8 mouse cellular contexts compared by ENCODE assay signal in genomic region chr15:82340414-82341035, GRCm38 (mm10). TPM values are rescaled to one million over a fixed set of nuclear protein-coding genes. Genes with fewer than 3 reads are reported as not detected.
DNase-seq lines count a peak whose midpoint lies in the region; ATAC-seq and TF ChIP-seq lines count a peak whose summit lies in the region.

No protein-coding gene starts in this region.

- H3K4me3 ChIP-seq in kidney, embryonic 14.5 days (ENCODE audit: low read length), result peak overlapping the region; percentile 51
- peak overlapping the region; percentile 28 for H3K4me3 ChIP-seq in hindbrain, postnatal 0 days (ENCODE audit: low read length)
- H3K4me3 ChIP-seq in midbrain, postnatal 0 days (ENCODE audit: low read depth, low read length), result no peak overlapping the region; the same call in 1 of the 2 replicates

- H3K36me3 ChIP-seq in kidney, embryonic 14.5 days (ENCODE audit: control insufficient read depth, insufficient read depth, low read length), result peaks cover 11% of the 10 kb centered on the region
- no peaks in the 10 kb centered on the region for H3K36me3 ChIP-seq in hindbrain, postnatal 0 days (ENCODE audit: insufficient read depth, low read length)
- 0 out of 2 replicates have a peak, but pooled peaks cover 4% of the 10 kb centered on the region for H3K36me3 ChIP-seq in midbrain, postnatal 0 days (ENCODE audit: insufficient read depth, low read length)

- ATAC-seq in kidney, embryonic 14.5 days (ENCODE audit: low FRiP score, low TSS enrichment), result no peak
- ATAC-seq in hindbrain, postnatal 0 days, result no peak
- ATAC-seq in midbrain, postnatal 0 days (ENCODE audit: low FRiP score), result no peak

- H3K4me2 ChIP-seq in kidney, embryonic 14.5 days (replicated peaks; ENCODE audit: low read depth, low read length), result peak overlapping the region; percentile 84
- H3K4me2 ChIP-seq in hindbrain, postnatal 0 days (ENCODE audit: low read depth, low read length), result peak overlapping the region; percentile 53
- H3K4me2 ChIP-seq in midbrain, postnatal 0 days (ENCODE audit: low read depth, low read length, poor library complexity, severe bottlenecking), result peak overlapping the region; percentile 43

- peaks cover 16% of the 10 kb centered on the region for H3K4me1 ChIP-seq in kidney, embryonic 14.5 days (ENCODE audit: control insufficient read depth, insufficient read depth, low read length)
- peaks cover 14% of the 10 kb centered on the region; the same call in 1 of the 2 replicates for H3K4me1 ChIP-seq in hindbrain, postnatal 0 days (ENCODE audit: insufficient read depth, low read length)
- peaks cover 7% of the 10 kb centered on the region for H3K4me1 ChIP-seq in midbrain, postnatal 0 days (ENCODE audit: insufficient read depth, low read length)

- H3K27ac ChIP-seq in kidney, embryonic 14.5 days (ENCODE audit: low read depth, low read length), result peak overlapping the region; percentile 75; the same call in 1 of the 2 replicates
- no peak overlapping the region for H3K27ac ChIP-seq in hindbrain, postnatal 0 days
- no peak overlapping the region for H3K27ac ChIP-seq in midbrain, postnatal 0 days (ENCODE audit: low read depth, low read length)

- no peak for TF ChIP-seq CTCF in hindbrain, postnatal 0 days (IDR thresholded peaks at IDR 0.05; ENCODE audit: low read depth)
- TF ChIP-seq CTCF in midbrain, postnatal 0 days (IDR thresholded peaks at IDR 0.05), result no peak

- 39% methylated on average over 21 of the region's 21 CpGs for whole genome bisulfite sequencing in kidney, embryonic 14.5 days
- WGBS in hindbrain, postnatal 0 days, result 52% methylated on average over 21 of the region's 21 CpGs
- 47% methylated on average over 21 of the region's 21 CpGs for WGBS in midbrain, postnatal 0 days

- no peaks in the 10 kb centered on the region for H3K9me3 ChIP-seq in kidney, embryonic 14.5 days (ENCODE audit: control insufficient read depth, low read length)
- no peaks in the 10 kb centered on the region for H3K9me3 ChIP-seq in hindbrain, postnatal 0 days (ENCODE audit: low read length)
- H3K9me3 ChIP-seq in midbrain, postnatal 0 days (ENCODE audit: low read length), result no peaks in the 10 kb centered on the region

- no peaks in the 10 kb centered on the region for H3K27me3 ChIP-seq in kidney, embryonic 14.5 days (ENCODE audit: control insufficient read depth, insufficient read depth, low read length)
- H3K27me3 ChIP-seq in hindbrain, postnatal 0 days (ENCODE audit: insufficient read depth, low read length), result no peaks in the 10 kb centered on the region
- H3K27me3 ChIP-seq in midbrain, postnatal 0 days (ENCODE audit: insufficient read depth, low read length), result peaks cover 9% of the 10 kb centered on the region; the same call in 1 of the 2 replicates

- no peak for DNase-seq in kidney, adult 18-20 months
- peak; percentile 71 for DNase-seq in c-Kit-positive CD71-positive TER-119-positive erythroid progenitor cells, embryonic 14.5 days (ENCODE audit: low spot score)
- no peak for DNase-seq in hindbrain, postnatal 0 days (ENCODE audit: low spot score)
- no peak for DNase-seq in midbrain, postnatal 0 days (ENCODE audit: low spot score)
- DNase-seq in right cerebral cortex, postnatal 36 days (ENCODE audit: low spot score in 2 of 2), result no peak
- DNase-seq in frontal cortex, adult 2 months (ENCODE audit: extremely low spot score in 1 of 2, low spot score in 1 of 2), result no peak
- DNase-seq in right cerebral cortex, adult 2 months (ENCODE audit: low spot score in 2 of 2), result no peak

- peak overlapping the region; percentile 73 for H3K9ac ChIP-seq in kidney, embryonic 14.5 days (ENCODE audit: low read depth, low read length)
- H3K9ac ChIP-seq in hindbrain, postnatal 0 days (replicated peaks; ENCODE audit: low read length), result peak overlapping the region; percentile 44; the same call in 1 of the 2 replicates
- 0 out of 2 replicates have a peak overlapping the region, but pooled peaks have one; percentile 29 for H3K9ac ChIP-seq in midbrain, postnatal 0 days (replicated peaks; ENCODE audit: low read length, poor library complexity, severe bottlenecking)

RNA-seq across cellular contexts. Expression of gene Smdt1, which starts 1.8 kb away (rescaled TPM):
- 276 and 306 TPM in 2 replicates for polyA plus RNA-seq in kidney, embryonic 14.5 days (2014; fragmentation: Nextera tagmentation; extraction: Ambion mirVana)
- total RNA-seq in hindbrain, postnatal 0 days (2014; rRNA removed), result 288 and 293 TPM in 2 replicates
- polyA plus RNA-seq in hindbrain, postnatal 0 days (2015; fragmentation: Nextera tagmentation; extraction: Ambion mirVana), result 392 and 401 TPM in 2 replicates
- total RNA-seq in midbrain, postnatal 0 days (2014; rRNA removed), result 186 and 226 TPM in 2 replicates
- polyA plus RNA-seq in midbrain, postnatal 0 days (2015; fragmentation: Nextera tagmentation; extraction: Ambion mirVana), result 352 and 383 TPM in 2 replicates
- polyA plus RNA-seq in frontal cortex, adult 2 months (2012; rRNA removed), result 288 and 325 TPM in 2 replicates

RNA-seq across cellular contexts. Expression of gene Pheta2, which starts 1.8 kb away (rescaled TPM):
- 4.7 and 8.9 TPM in 2 replicates for polyA plus RNA-seq in kidney, embryonic 14.5 days (2014; fragmentation: Nextera tagmentation; extraction: Ambion mirVana)
- total RNA-seq in hindbrain, postnatal 0 days (2014; rRNA removed), result 0.93 and 1.2 TPM in 2 replicates
- 1.3 and 1.4 TPM in 2 replicates for polyA plus RNA-seq in hindbrain, postnatal 0 days (2015; fragmentation: Nextera tagmentation; extraction: Ambion mirVana)
- total RNA-seq in midbrain, postnatal 0 days (2014; rRNA removed), result 0.28 and 1.5 TPM in 2 replicates
- 0.82 and 0.88 TPM in 2 replicates for polyA plus RNA-seq in midbrain, postnatal 0 days (2015; fragmentation: Nextera tagmentation; extraction: Ambion mirVana)
- polyA plus RNA-seq in frontal cortex, adult 2 months (2012; rRNA removed), result 0.48 and 0.70 TPM in 2 replicates

RNA-seq across cellular contexts. Expression of gene Naga, which starts 1.8 kb away (rescaled TPM):
- 43.6 and 57.3 TPM in 2 replicates for polyA plus RNA-seq in kidney, embryonic 14.5 days (2014; fragmentation: Nextera tagmentation; extraction: Ambion mirVana)
- 41.6 and 51.1 TPM in 2 replicates for total RNA-seq in hindbrain, postnatal 0 days (2014; rRNA removed)
- polyA plus RNA-seq in hindbrain, postnatal 0 days (2015; fragmentation: Nextera tagmentation; extraction: Ambion mirVana), result 36.9 and 37.2 TPM in 2 replicates
- 36.6 and 38.0 TPM in 2 replicates for total RNA-seq in midbrain, postnatal 0 days (2014; rRNA removed)
- 25.0 and 30.8 TPM in 2 replicates for polyA plus RNA-seq in midbrain, postnatal 0 days (2015; fragmentation: Nextera tagmentation; extraction: Ambion mirVana)
- 53.4 and 58.3 TPM in 2 replicates for polyA plus RNA-seq in frontal cortex, adult 2 months (2012; rRNA removed)

RNA-seq across cellular contexts. Expression of gene Ndufa6, which starts 13.6 kb away (rescaled TPM):
- 396 and 553 TPM in 2 replicates for polyA plus RNA-seq in kidney, embryonic 14.5 days (2014; fragmentation: Nextera tagmentation; extraction: Ambion mirVana)
- 194 and 224 TPM in 2 replicates for total RNA-seq in hindbrain, postnatal 0 days (2014; rRNA removed)
- 511 and 516 TPM in 2 replicates for polyA plus RNA-seq in hindbrain, postnatal 0 days (2015; fragmentation: Nextera tagmentation; extraction: Ambion mirVana)
- total RNA-seq in midbrain, postnatal 0 days (2014; rRNA removed), result 241 and 287 TPM in 2 replicates
- 481 and 482 TPM in 2 replicates for polyA plus RNA-seq in midbrain, postnatal 0 days (2015; fragmentation: Nextera tagmentation; extraction: Ambion mirVana)
- 498 and 573 TPM in 2 replicates for polyA plus RNA-seq in frontal cortex, adult 2 months (2012; rRNA removed)

RNA-seq across cellular contexts. Expression of gene Cyp2d22, which starts 39.5 kb away (rescaled TPM):
- 7.0 and 8.2 TPM in 2 replicates for polyA plus RNA-seq in kidney, embryonic 14.5 days (2014; fragmentation: Nextera tagmentation; extraction: Ambion mirVana)
- 3.6 and 6.1 TPM in 2 replicates for total RNA-seq in hindbrain, postnatal 0 days (2014; rRNA removed)
- polyA plus RNA-seq in hindbrain, postnatal 0 days (2015; fragmentation: Nextera tagmentation; extraction: Ambion mirVana), result 3.7 and 5.1 TPM in 2 replicates
- 1.6 and 2.4 TPM in 2 replicates for total RNA-seq in midbrain, postnatal 0 days (2014; rRNA removed)
- polyA plus RNA-seq in midbrain, postnatal 0 days (2015; fragmentation: Nextera tagmentation; extraction: Ambion mirVana), result 1.7 and 2.2 TPM in 2 replicates
- 46.2 and 52.6 TPM in 2 replicates for polyA plus RNA-seq in frontal cortex, adult 2 months (2012; rRNA removed)
